Mouse (Mus musculus) olfactory bulb, adult 2 months (tissue): ENCODE results near the gene Plekha6. TPM values are rescaled to one million over a fixed set of nuclear protein-coding genes. Genes with fewer than 3 reads are reported as not detected.

Source experiments
- H3K27ac ChIP-seq: fragments of 200-500 bp; 2 replicates; pipeline ENCODE4 v1.5.1; 2012; ENCODE audit warnings: low read depth, low read length; ENCODE audit not compliant: insufficient read depth
- H3K4me1 ChIP-seq: fragments of 200-500 bp; 2 replicates; pipeline ENCODE4 v1.6.1; 2012; ENCODE audit warnings: low read length; ENCODE audit not compliant: control insufficient read depth, insufficient read depth
- H3K4me3 ChIP-seq: fragments of 200-500 bp; 2 replicates; pipeline ENCODE4 v1.5.1; 2012; ENCODE audit warnings: mild to moderate bottlenecking, low read depth, low read length, moderate library complexity; ENCODE audit not compliant: insufficient read depth
- CTCF ChIP-seq: fragments of 200-500 bp; IDR thresholded peaks from 2 replicates; pipeline ENCODE4 v1.5.1; 2012; ENCODE audit warnings: low read depth, mild to moderate bottlenecking, low read length, moderate library complexity; ENCODE audit not compliant: insufficient read depth
- POLR2A ChIP-seq: fragments of 200-500 bp; IDR thresholded peaks from 2 replicates; pipeline ENCODE4 v1.6.1; 2012; ENCODE audit warnings: mild to moderate bottlenecking, low read depth, low read length, moderate library complexity; ENCODE audit not compliant: insufficient read depth
- WGBS: fragments of 180-500 bp; shearing (Covaris S2); methylation state at CpG from one replicate; pipeline ENCODE4 v1.1.7; 2018; 5-methylcytosine and 5-hydroxymethylcytosine counted together
- polyA plus RNA-seq: library from polyadenylated mRNA; stranded (reverse); fragments of >200 nt; gene quantifications from 2 replicates; pipeline ENCODE4 v1.2.4, GENCODE M21; 2012; ENCODE audit warnings: low replicate concordance; ENCODE audit not compliant: missing spikeins, insufficient read depth, insufficient read length

Gene Plekha6
- polyA plus RNA-seq, 1 experiment = not detected

- H3K4me3 ChIP-seq = peak overlapping the region; percentile 50
- H3K4me1 ChIP-seq = peaks cover 8% of the 10 kb centered on the region; the same call in 1 of the 2 replicates
- no peak for TF ChIP-seq CTCF
- TF ChIP-seq POLR2A = no peak
- 3% methylated on average over 4 of the region's 4 CpGs for WGBS
- H3K27ac ChIP-seq = no peak overlapping the region
Measured at GRCm38 (mm10) chr1:133134071-133134470, 29.9 kb upstream of the Plekha6 start.

- TF ChIP-seq POLR2A (no peak), CTCF (no peak)
- H3K4me3 ChIP-seq = peak overlapping the region; percentile 27; the same call in 1 of the 2 replicates
- no peak overlapping the region for H3K27ac ChIP-seq
- H3K4me1 ChIP-seq = peaks cover 5% of the 10 kb centered on the region; the same call in 1 of the 2 replicates
- WGBS = 2% methylated on average over 4 of the region's 4 CpGs
Measured at GRCm38 (mm10) chr1:133134881-133135280, 29.1 kb upstream of the Plekha6 start.

- H3K4me3 ChIP-seq = 0 out of 2 replicates have a peak overlapping the region, but pooled peaks have one; percentile 4
- TF ChIP-seq CTCF (no peak), POLR2A (no peak)
- H3K27ac ChIP-seq = no peak overlapping the region
- WGBS = 23% methylated on average over 5 of the region's 5 CpGs
- peaks cover 5% of the 10 kb centered on the region; the same call in 1 of the 2 replicates for H3K4me1 ChIP-seq
Measured at GRCm38 (mm10) chr1:133135808-133136207, 28.2 kb upstream of the Plekha6 start.

- 100% methylated on average over 1 of the region's 1 CpGs for WGBS
- Histone ChIP-seq H3K27ac (no peak overlapping the region), H3K4me1 (0 out of 2 replicates have a peak, but pooled peaks cover 2% of the 10 kb centered on the region), H3K4me3 (no peak overlapping the region)
- TF ChIP-seq CTCF (no peak), POLR2A (no peak)
Measured at GRCm38 (mm10) chr1:133138401-133138800, 25.6 kb upstream of the Plekha6 start.

- H3K27ac ChIP-seq = no peak overlapping the region
- WGBS = 61% methylated on average over 22 of the region's 22 CpGs
- TF ChIP-seq CTCF (peak; percentile 36; the same call in 1 of the 2 replicates), POLR2A (no peak)
- no peak overlapping the region for H3K4me3 ChIP-seq
- H3K4me1 ChIP-seq = no peaks in the 10 kb centered on the region; the same call in 1 of the 2 replicates
Measured at GRCm38 (mm10) chr1:133146014-133147009, 17.7 kb upstream of the Plekha6 start.

GRCm38 (mm10) chr1:133147324-133147723, 16.7 kb upstream of the Plekha6 start:
- 83% methylated on average over 5 of the region's 5 CpGs for whole genome bisulfite sequencing

GRCm38 (mm10) chr1:133148122-133148521, 15.9 kb upstream of the Plekha6 start:
- no peak for TF ChIP-seq POLR2A
- TF ChIP-seq CTCF = no peak
- no peak overlapping the region for H3K27ac ChIP-seq
- no peaks in the 10 kb centered on the region; the same call in 1 of the 2 replicates for H3K4me1 ChIP-seq
- H3K4me3 ChIP-seq = no peak overlapping the region
- WGBS = 95% methylated on average over 8 of the region's 8 CpGs

More at GRCm38 (mm10) chr1:133147324-133147723, 16.7 kb upstream of the Plekha6 start:
- Histone ChIP-seq H3K4me3 (no peak overlapping the region), H3K27ac (no peak overlapping the region), H3K4me1 (no peaks in the 10 kb centered on the region; the same call in 1 of the 2 replicates)
- TF ChIP-seq CTCF (no peak), POLR2A (no peak)

GRCm38 (mm10) chr1:133150556-133150955, 13.5 kb upstream of the Plekha6 start:
- H3K4me3 ChIP-seq = no peak overlapping the region
- 89% methylated on average over 2 of the region's 2 CpGs for WGBS
- TF ChIP-seq CTCF (no peak), POLR2A (no peak)
- H3K27ac ChIP-seq = no peak overlapping the region
- H3K4me1 ChIP-seq = no peaks in the 10 kb centered on the region; the same call in 1 of the 2 replicates

GRCm38 (mm10) chr1:133152213-133152612, 11.8 kb upstream of the Plekha6 start:
- 88% methylated on average over 3 of the region's 3 CpGs for WGBS

More at GRCm38 (mm10) chr1:133152213-133152612, 11.8 kb upstream of the Plekha6 start:
- no peak overlapping the region for H3K27ac ChIP-seq
- TF ChIP-seq CTCF (no peak), POLR2A (no peak)
- no peaks in the 10 kb centered on the region for H3K4me1 ChIP-seq
- H3K4me3 ChIP-seq = no peak overlapping the region
